Comparison of ENCODE assay signal across 9 mouse cellular contexts in genomic region chr5:118004619-118005018, GRCm38 (mm10). TPM values are rescaled to one million over a fixed set of nuclear protein-coding genes. Genes with fewer than 3 reads are reported as not detected.
DNase-seq lines count a peak whose midpoint lies in the region; ATAC-seq and TF ChIP-seq lines count a peak whose summit lies in the region.
"Had no signal": no experiment of that assay in that cellular context is flagged by ENCODE, and none has a peak within 500 bp of the region (broad histone marks: within the 10 kb centered on the region; RNA-seq: fewer than 3 reads in every experiment).

No protein-coding gene starts in this region.

- no peak for TF ChIP-seq POLR2A in cortical plate, adult 2 months (IDR thresholded peaks at IDR 0.05; ENCODE audit: extremely low read depth, insufficient read depth, low read length)

- H3K9me3 ChIP-seq in midbrain, postnatal 0 days (ENCODE audit: low read length): no peaks in the 10 kb centered on the region
- H3K9me3 ChIP-seq: lung, embryonic 15.5 days had no signal

- no peak overlapping the region for H3ac ChIP-seq in C2C12 (ENCODE audit: control insufficient read depth, insufficient read length, low read depth)

- H3K79me2 ChIP-seq in C2C12 (ENCODE audit: control insufficient read depth, insufficient read depth): no peaks in the 10 kb centered on the region

- H3K4me3 ChIP-seq in C2C12 (ENCODE audit: insufficient read depth, poor library complexity, severe bottlenecking): no peak overlapping the region
- H3K4me3 ChIP-seq in cortical plate, adult 2 months (ENCODE audit: insufficient read depth, low read length): no peak overlapping the region
- no peak overlapping the region for H3K4me3 ChIP-seq in midbrain, postnatal 0 days (ENCODE audit: low read depth, low read length)
- H3K4me3 ChIP-seq: lung, embryonic 15.5 days had no signal

- peaks cover 7% of the 10 kb centered on the region for H3K36me3 ChIP-seq in C2C12 (ENCODE audit: control insufficient read depth, insufficient read depth)
- H3K36me3 ChIP-seq in midbrain, postnatal 0 days (ENCODE audit: insufficient read depth, low read length): peaks cover 79% of the 10 kb centered on the region

- H3K9ac ChIP-seq in midbrain, postnatal 0 days (replicated peaks; ENCODE audit: low read length, poor library complexity, severe bottlenecking): no peak overlapping the region
- H3K9ac ChIP-seq: lung, embryonic 15.5 days had no signal

- peak; percentile 57 to 67 for DNase-seq in heart, postnatal 36 days
- no peak for DNase-seq in heart, adult 11 months
- DNase-seq in adipocyte (ENCODE audit: low spot score): peak; percentile 54
- peak; percentile 74 to 82 for DNase-seq in layer of hippocampus, postnatal 10 days (ENCODE audit: low spot score in 2 of 2)
- peak; percentile 61 for DNase-seq in midbrain, postnatal 0 days (ENCODE audit: low spot score)
- peak; percentile 82 for DNase-seq in thymus, postnatal 14 days

- peaks cover 3% of the 10 kb centered on the region for H3K4me1 ChIP-seq in cortical plate, adult 2 months (ENCODE audit: control insufficient read depth, insufficient read depth, low read length)
- H3K4me1 ChIP-seq in midbrain, postnatal 0 days (ENCODE audit: insufficient read depth, low read length): no peaks in the 10 kb centered on the region
- H3K4me1 ChIP-seq: lung, embryonic 15.5 days had no signal

- 78% methylated on average over 8 of the region's 8 CpGs for WGBS in midbrain, postnatal 0 days

- no peaks in the 10 kb centered on the region for H3K27me3 ChIP-seq in C2C12 (ENCODE audit: control insufficient read depth, insufficient read depth, insufficient read length)
- no peaks in the 10 kb centered on the region for H3K27me3 ChIP-seq in midbrain, postnatal 0 days (ENCODE audit: insufficient read depth, low read length)
- H3K27me3 ChIP-seq: lung, embryonic 15.5 days had no signal

- peak; percentile 79 for TF ChIP-seq CTCF in C2C12 (IDR thresholded peaks at IDR 0.05; ENCODE audit: control insufficient read depth, insufficient read depth, insufficient read length)
- TF ChIP-seq CTCF in cortical plate, adult 2 months (IDR thresholded peaks at IDR 0.05; ENCODE audit: extremely low read depth, insufficient read depth, low read length): peak; percentile 77
- peak; percentile 87 for TF ChIP-seq CTCF in midbrain, postnatal 0 days (IDR thresholded peaks at IDR 0.05)

- intact Hi-C loops in heart, postnatal 36 days (cut with DNase I): loop anchor here (1.0 to 5.0 kb wide), 2 partner anchors 65 to 67 kb away; no protein-coding TSS in a partner anchor

- no peak overlapping the region for H3K4me2 ChIP-seq in midbrain, postnatal 0 days (ENCODE audit: low read depth, low read length, poor library complexity, severe bottlenecking)
- H3K4me2 ChIP-seq: lung, embryonic 15.5 days had no signal

- no peak overlapping the region for H3K27ac ChIP-seq in cortical plate, adult 2 months (ENCODE audit: insufficient read depth, low read length)
- H3K27ac ChIP-seq in midbrain, postnatal 0 days (ENCODE audit: low read depth, low read length): no peak overlapping the region
- H3K27ac ChIP-seq: lung, embryonic 15.5 days had no signal

- ATAC-seq in midbrain, postnatal 0 days (ENCODE audit: low FRiP score): no peak

- no peaks in the 10 kb centered on the region for H3K79me3 ChIP-seq in C2C12 (ENCODE audit: low read depth)

TF ChIP-seq in C2C12, 6 proteins besides CTCF, POLR2A, EP300 and RAD21:
- no peak for TF ChIP-seq FOSL1 (IDR thresholded peaks at IDR 0.05; ENCODE audit: insufficient read depth, low read length, poor library complexity, severe bottlenecking)

RNA-seq across cellular contexts. Expression of gene Tesc, which starts 22.9 kb away (rescaled TPM):
- 100 to 1,000 TPM; 218 to 224 TPM for total RNA-seq in heart, postnatal 36 days (2021)
- polyA plus RNA-seq in C2C12 (2012; fragmentation: generic; extraction: Trizol): 0.06 TPM
- 47.6 and 54.6 TPM in 2 replicates for polyA plus RNA-seq in cortical plate, adult 2 months (2012; rRNA removed)
- total RNA-seq in layer of hippocampus, postnatal 10 days (2021): 10 to 100 TPM; 41.3 to 42.2 TPM
- 3.6 and 4.7 TPM in 2 replicates for total RNA-seq in midbrain, postnatal 0 days (2014; rRNA removed)
- 5.5 and 8.2 TPM in 2 replicates for polyA plus RNA-seq in midbrain, postnatal 0 days (2015; fragmentation: Nextera tagmentation; extraction: Ambion mirVana)

RNA-seq across cellular contexts. Expression of gene Fbxo21, which starts 28.1 kb away (rescaled TPM):
- 10 to 100 TPM; 35.8 to 42.6 TPM for total RNA-seq in heart, postnatal 36 days (2021)
- polyA plus RNA-seq in C2C12 (2012; fragmentation: generic; extraction: Trizol): 16.0 TPM
- polyA plus RNA-seq in cortical plate, adult 2 months (2012; rRNA removed): 90.4 and 92.1 TPM in 2 replicates
- 100 to 1,000 TPM; 125 to 134 TPM for total RNA-seq in layer of hippocampus, postnatal 10 days (2021)
- total RNA-seq in midbrain, postnatal 0 days (2014; rRNA removed): 203 and 212 TPM in 2 replicates
- polyA plus RNA-seq in midbrain, postnatal 0 days (2015; fragmentation: Nextera tagmentation; extraction: Ambion mirVana): 149 and 156 TPM in 2 replicates

Comparison
In these comparisons a context has a peak if more than half of its experiments do, and no peak if none do; other contexts are left out.
1. RNA of gene Tesc, which starts 22.9 kb away (total RNA-seq): 218 to 224 TPM in heart, postnatal 36 days; 41.3 to 42.2 TPM in layer of hippocampus, postnatal 10 days and 3.6 to 4.7 TPM in midbrain, postnatal 0 days; every median in the first group is over 4 times any median in the second.
2. Peak in every context shown above with its lines, with median percentiles within 50 percentile points of each other: CTCF ChIP-seq.